Mouse (Mus musculus) myocyte (in vitro differentiated cells): ENCODE data around the gene Chaf1a. TPM values are rescaled to one million over a fixed set of nuclear protein-coding genes. Genes with fewer than 3 reads are reported as not detected.

ENCODE experiments used
- H3K27me3 ChIP-seq: one replicate; pipeline ENCODE4 v1.6.1; 2011; ENCODE audit not compliant: control insufficient read depth, insufficient read depth, insufficient read length
- H3K36me3 ChIP-seq: one replicate; pipeline ENCODE4 v1.6.1; 2011; ENCODE audit not compliant: control insufficient read depth, insufficient read depth
- H3K4me2 ChIP-seq: one replicate; pipeline ENCODE4 v1.6.1; 2011; ENCODE audit warnings: low read depth, control low read depth
- H3K4me3 ChIP-seq: one replicate; pipeline ENCODE4 v1.5.1; 2011; ENCODE audit warnings: mild to moderate bottlenecking, control low read depth, moderate library complexity
- H3K79me2 ChIP-seq: one replicate; pipeline ENCODE4 v1.6.1; 2011; ENCODE audit not compliant: control insufficient read depth, insufficient read depth
- H3ac ChIP-seq: one replicate; pipeline ENCODE4 v1.6.1; 2011; ENCODE audit not compliant: control insufficient read depth, insufficient read length
- CEBPB ChIP-seq: IDR thresholded peaks from 2 replicates; pipeline ENCODE4 v1.6.1; 2011; ENCODE audit warnings: mild to moderate bottlenecking, moderate library complexity; ENCODE audit not compliant: poor library complexity, insufficient read depth, severe bottlenecking
- E2F4 ChIP-seq: IDR thresholded peaks from one replicate; pipeline ENCODE4 v1.6.1; 2011; ENCODE audit warnings: mild to moderate bottlenecking, control low read depth, moderate library complexity; ENCODE audit not compliant: insufficient read depth
- MAX ChIP-seq: IDR thresholded peaks from one replicate; pipeline ENCODE4 v1.6.1; 2011; ENCODE audit warnings: low read depth, mild to moderate bottlenecking, control low read depth
- MYOD1 ChIP-seq, 3 experiments: IDR thresholded peaks; one replicate each; pipeline ENCODE4 v1.6.1; 2011; ENCODE audit warnings: control low read depth in 2 of 3, low read depth in 2 of 3, mild to moderate bottlenecking in 2 of 3, moderate library complexity in 1 of 3; ENCODE audit not compliant: insufficient read length in 2 of 3, control insufficient read depth in 1 of 3
- MYOG ChIP-seq, 3 experiments: IDR thresholded peaks; one replicate each; pipeline ENCODE4 v1.6.1; 2011; ENCODE audit warnings: control low read depth in 2 of 3, low read depth in 2 of 3, mild to moderate bottlenecking in 2 of 3; ENCODE audit not compliant: insufficient read length in 2 of 3, control insufficient read depth in 1 of 3, insufficient read depth in 1 of 3
- POLR2A ChIP-seq: IDR thresholded peaks from one replicate; pipeline ENCODE4 v1.6.1; 2011; ENCODE audit warnings: low read depth, mild to moderate bottlenecking, control low read depth, moderate library complexity; ENCODE audit not compliant: insufficient read length
- POLR2AphosphoS2 ChIP-seq: IDR thresholded peaks from one replicate; pipeline ENCODE4 v1.6.1; 2011; ENCODE audit warnings: low read depth, control low read depth; ENCODE audit not compliant: insufficient read length
- REST ChIP-seq: IDR thresholded peaks from one replicate; pipeline ENCODE4 v1.6.1; 2011; ENCODE audit warnings: mild to moderate bottlenecking, control low read depth, moderate library complexity; ENCODE audit not compliant: insufficient read depth, insufficient read length
- SRF ChIP-seq: IDR thresholded peaks from one replicate; pipeline ENCODE4 v1.6.1; 2011; ENCODE audit warnings: low read depth; ENCODE audit not compliant: control insufficient read depth, insufficient read length
- TCF12 ChIP-seq: IDR thresholded peaks from one replicate; pipeline ENCODE4 v1.6.1; 2011; ENCODE audit warnings: mild to moderate bottlenecking, control low read depth; ENCODE audit not compliant: poor library complexity, insufficient read depth, severe bottlenecking
- TCF3 ChIP-seq: IDR thresholded peaks from one replicate; pipeline ENCODE4 v1.6.1; 2011; ENCODE audit warnings: low read depth, control low read depth; ENCODE audit not compliant: insufficient read length
- USF1 ChIP-seq: IDR thresholded peaks from one replicate; pipeline ENCODE4 v1.6.1; 2011; ENCODE audit warnings: low read depth, mild to moderate bottlenecking, control low read depth, moderate library complexity
- polyA plus RNA-seq: library from polyadenylated mRNA; unstranded; fragments of >200 nt; fragmentation: generic; extraction: Trizol; gene quantifications from one replicate; pipeline ENCODE4 v1.2.1, GENCODE M21; 2012; ENCODE audit warnings: missing spikeins

The Chaf1a gene
- polyA plus RNA-seq, 1 experiment = 8.0 TPM

DNA sequence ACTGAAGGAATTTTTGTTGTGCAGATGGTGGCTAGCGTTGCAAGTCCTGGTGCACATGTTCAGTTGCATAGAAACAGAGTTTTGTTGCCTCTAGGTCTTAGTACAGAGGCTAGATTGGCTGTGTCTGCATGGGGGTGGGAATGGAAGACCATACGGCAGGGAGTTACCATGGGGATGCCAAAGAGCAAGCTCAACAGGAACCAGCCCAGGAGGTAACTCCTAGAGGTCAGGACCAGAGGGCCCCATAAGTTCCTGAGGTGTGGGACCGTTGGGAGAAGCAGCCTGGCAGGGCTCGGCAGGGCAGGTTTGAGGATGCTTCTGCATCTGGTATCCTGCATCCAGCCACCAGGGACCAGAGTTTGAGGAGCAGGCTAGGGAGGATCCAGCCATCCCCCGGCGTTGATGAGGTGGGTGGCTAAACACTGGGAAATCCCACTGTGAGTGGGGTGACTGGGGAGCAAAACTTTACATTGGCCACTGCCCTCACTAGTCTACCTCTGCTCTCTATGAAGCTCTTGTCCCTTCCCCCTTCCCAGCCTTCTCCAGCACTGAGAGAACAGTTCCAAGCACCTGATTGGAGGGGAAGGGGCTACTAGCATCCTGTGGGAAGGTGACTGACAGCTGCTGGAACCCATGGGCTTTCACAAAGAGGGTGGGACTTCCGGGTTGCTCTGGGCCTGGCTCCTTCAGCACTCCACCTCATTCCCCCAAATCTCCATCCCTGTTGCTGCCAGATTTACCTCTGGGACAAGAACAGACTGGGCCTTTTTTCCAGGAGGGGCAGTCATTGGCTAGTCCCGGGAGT, 40.7 kb downstream of the Chaf1a start:
- TF ChIP-seq E2F4 (no peak), CEBPB (no peak), MAX (no peak), TCF12 (no peak), MYOG (IDR thresholded peaks at IDR 0.05; ENCODE audit: control insufficient read depth in 1 of 3, insufficient read depth in 1 of 3, insufficient read length in 2 of 3, low read depth in 2 of 3) (no peak), REST (no peak), POLR2A (no peak), SRF (no peak), TCF3 (no peak), MYOD1 (IDR thresholded peaks at IDR 0.05; ENCODE audit: control insufficient read depth in 1 of 3, insufficient read length in 2 of 3, low read depth in 2 of 3) (no peak), POLR2AphosphoS2 (no peak), USF1 (no peak)
- H3K4me3 ChIP-seq = peak overlapping the region; percentile 68
- peak overlapping the region; percentile 84 for H3K4me2 ChIP-seq
- peaks cover 42% of the 10 kb centered on the region for H3K79me2 ChIP-seq
- H3ac ChIP-seq = peak overlapping the region; percentile 53
- H3K27me3 ChIP-seq = no peaks in the 10 kb centered on the region
- peaks cover 3% of the 10 kb centered on the region for H3K36me3 ChIP-seq

DNA sequence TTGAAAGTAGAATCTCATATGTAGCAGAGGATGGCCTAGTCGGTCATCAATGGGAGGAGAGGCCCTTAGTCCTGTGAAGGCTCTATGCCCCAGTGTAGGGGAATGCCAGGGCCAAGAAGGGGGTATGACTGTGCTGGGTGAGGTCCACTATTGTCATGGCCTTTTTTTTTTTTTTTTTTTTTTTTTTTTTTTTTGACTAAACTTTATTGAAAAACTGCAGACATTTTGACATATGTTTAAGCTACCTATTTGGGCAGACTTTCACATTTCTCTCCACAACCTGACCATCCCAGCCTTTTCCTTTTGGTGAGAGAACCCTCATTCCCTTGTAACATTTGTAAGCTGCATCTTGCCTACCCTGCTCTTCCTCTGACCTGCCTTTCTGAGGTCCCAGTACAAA, 52.1 kb downstream of the Chaf1a start:
- Histone ChIP-seq H3K36me3 (peaks cover 8% of the 10 kb centered on the region), H3K4me2 (no peak overlapping the region), H3ac (no peak overlapping the region), H3K79me2 (no peaks in the 10 kb centered on the region), H3K27me3 (no peaks in the 10 kb centered on the region), H3K4me3 (no peak overlapping the region)
- TF ChIP-seq TCF12 = no peak
- TF ChIP-seq MYOG (IDR thresholded peaks at IDR 0.05; ENCODE audit: control insufficient read depth in 1 of 3, insufficient read depth in 1 of 3, insufficient read length in 2 of 3, low read depth in 2 of 3) = no peak
- TF ChIP-seq POLR2AphosphoS2 = no peak
- no peak for TF ChIP-seq E2F4
- TF ChIP-seq SRF = no peak
- no peak for TF ChIP-seq MYOD1 (IDR thresholded peaks at IDR 0.05; ENCODE audit: control insufficient read depth in 1 of 3, insufficient read length in 2 of 3, low read depth in 2 of 3)
- TF ChIP-seq TCF3 = no peak

DNA sequence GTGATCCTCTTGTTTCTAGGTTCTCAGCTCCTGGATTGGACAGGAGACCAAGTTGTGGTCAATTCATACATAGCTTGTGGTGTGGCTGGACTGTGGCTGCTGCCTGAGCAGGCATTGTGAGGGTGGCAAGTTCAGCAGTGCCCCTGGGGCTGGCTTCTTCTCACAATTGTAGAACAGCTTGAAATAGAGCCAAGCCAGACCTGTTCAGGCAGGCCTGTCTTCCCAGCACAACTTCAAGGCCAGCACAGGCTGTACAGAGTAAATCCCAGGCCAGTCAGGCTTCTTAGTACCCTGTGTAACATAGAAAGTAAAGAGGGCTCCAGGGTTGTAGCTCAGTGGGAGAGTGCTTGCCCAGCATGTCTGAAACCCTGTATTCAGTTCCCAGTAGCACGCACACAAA, 52.6 kb downstream of the Chaf1a start:
- Histone ChIP-seq H3K4me3 (no peak overlapping the region), H3ac (no peak overlapping the region), H3K79me2 (no peaks in the 10 kb centered on the region), H3K27me3 (no peaks in the 10 kb centered on the region), H3K36me3 (peaks cover 8% of the 10 kb centered on the region), H3K4me2 (no peak overlapping the region)
- no peak for TF ChIP-seq TCF3
- no peak for TF ChIP-seq MYOD1 (IDR thresholded peaks at IDR 0.05; ENCODE audit: control insufficient read depth in 1 of 3, insufficient read length in 2 of 3, low read depth in 2 of 3)
- TF ChIP-seq POLR2AphosphoS2 = no peak
- no peak for TF ChIP-seq MAX
- TF ChIP-seq E2F4 = no peak
- TF ChIP-seq USF1 = no peak
- no peak for TF ChIP-seq TCF12
- no peak for TF ChIP-seq MYOG (IDR thresholded peaks at IDR 0.05; ENCODE audit: control insufficient read depth in 1 of 3, insufficient read depth in 1 of 3, insufficient read length in 2 of 3, low read depth in 2 of 3)
- TF ChIP-seq REST = no peak
- TF ChIP-seq SRF = no peak
- TF ChIP-seq POLR2A = no peak
- no peak for TF ChIP-seq CEBPB

DNA sequence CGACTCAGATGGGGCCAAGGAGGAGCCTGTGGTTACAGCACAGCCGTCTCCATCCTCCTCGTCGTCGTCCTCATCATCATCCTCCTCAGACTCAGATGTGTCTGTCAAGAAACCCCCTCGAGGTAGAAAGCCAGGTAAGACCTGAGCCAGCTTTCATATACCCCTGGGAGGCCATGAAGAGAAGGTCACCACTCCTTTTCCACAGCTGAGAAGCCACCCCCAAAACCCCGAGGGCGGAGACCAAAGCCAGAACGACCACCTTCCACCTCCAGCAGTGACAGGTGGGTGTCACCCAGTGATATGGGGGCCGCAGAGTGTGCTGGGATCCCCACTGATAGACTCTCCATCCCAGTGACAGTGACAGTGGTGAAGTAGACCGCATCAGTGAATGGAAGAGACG, 56.6 kb downstream of the Chaf1a start:
- Histone ChIP-seq H3K36me3 (no peaks in the 10 kb centered on the region), H3K27me3 (no peaks in the 10 kb centered on the region), H3K4me3 (no peak overlapping the region), H3K79me2 (no peaks in the 10 kb centered on the region), H3ac (no peak overlapping the region), H3K4me2 (no peak overlapping the region)
- TF ChIP-seq MYOD1 (IDR thresholded peaks at IDR 0.05; ENCODE audit: control insufficient read depth in 1 of 3, insufficient read length in 2 of 3, low read depth in 2 of 3) = no peak
- no peak for TF ChIP-seq USF1
- TF ChIP-seq TCF12 = no peak
- TF ChIP-seq SRF = no peak
- TF ChIP-seq TCF3 = no peak
- no peak for TF ChIP-seq MAX
- TF ChIP-seq POLR2AphosphoS2 = no peak

DNA sequence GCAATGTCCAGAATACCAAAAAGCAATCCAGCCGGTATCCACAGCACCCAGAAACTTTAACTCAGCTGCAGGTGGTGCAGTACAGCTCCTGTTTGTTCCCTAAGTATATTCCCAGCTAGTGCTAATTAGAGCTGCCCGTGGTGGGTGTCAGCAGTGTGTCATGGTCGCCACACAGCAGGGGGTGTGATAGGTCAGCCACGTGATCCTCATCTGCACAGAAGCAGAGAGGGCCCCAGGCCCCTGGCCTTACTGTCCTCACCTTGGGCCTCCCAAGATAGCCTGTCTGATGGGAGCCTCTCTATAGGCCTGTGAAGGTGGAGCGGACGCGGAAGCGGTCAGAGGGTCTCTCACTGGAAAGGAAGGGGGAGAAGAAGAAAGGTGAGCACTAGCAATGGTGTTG, 57.9 kb downstream of the Chaf1a start:
- H3K79me2 ChIP-seq = no peaks in the 10 kb centered on the region
- H3K4me3 ChIP-seq = no peak overlapping the region
- H3K27me3 ChIP-seq = no peaks in the 10 kb centered on the region
- H3K36me3 ChIP-seq = peaks cover 3% of the 10 kb centered on the region
- no peak overlapping the region for H3ac ChIP-seq
- TF ChIP-seq REST = no peak
- TF ChIP-seq E2F4 = no peak
- no peak for TF ChIP-seq MYOG (IDR thresholded peaks at IDR 0.05; ENCODE audit: control insufficient read depth in 1 of 3, insufficient read depth in 1 of 3, insufficient read length in 2 of 3, low read depth in 2 of 3)
- no peak for TF ChIP-seq MYOD1 (IDR thresholded peaks at IDR 0.05; ENCODE audit: control insufficient read depth in 1 of 3, insufficient read length in 2 of 3, low read depth in 2 of 3)
- no peak for TF ChIP-seq POLR2A
- no peak for TF ChIP-seq MAX
- H3K4me2 ChIP-seq = no peak overlapping the region
